Mouse (Mus musculus) heart, adult 18-20 months (tissue): ENCODE measurements around the gene Ssmem1. TPM values are rescaled to one million over a fixed set of nuclear protein-coding genes. Genes with fewer than 3 reads are reported as not detected.

Experiments used
- DNase-seq, 2 experiments: peaks; one replicate each; pipeline ENCODE4 v3.0.0; 2021 to 2022; ENCODE audit warnings: mixed read lengths in 1 of 2
- total RNA-seq, 2 experiments: library from RNA; stranded (reverse); gene quantifications; 2 replicates each; pipeline ENCODE4 v1.2.3; 2021

Ssmem1 gene
- total RNA-seq, 2 experiments from 2014 or later, result 0.41 TPM; not detected in 1

DNA sequence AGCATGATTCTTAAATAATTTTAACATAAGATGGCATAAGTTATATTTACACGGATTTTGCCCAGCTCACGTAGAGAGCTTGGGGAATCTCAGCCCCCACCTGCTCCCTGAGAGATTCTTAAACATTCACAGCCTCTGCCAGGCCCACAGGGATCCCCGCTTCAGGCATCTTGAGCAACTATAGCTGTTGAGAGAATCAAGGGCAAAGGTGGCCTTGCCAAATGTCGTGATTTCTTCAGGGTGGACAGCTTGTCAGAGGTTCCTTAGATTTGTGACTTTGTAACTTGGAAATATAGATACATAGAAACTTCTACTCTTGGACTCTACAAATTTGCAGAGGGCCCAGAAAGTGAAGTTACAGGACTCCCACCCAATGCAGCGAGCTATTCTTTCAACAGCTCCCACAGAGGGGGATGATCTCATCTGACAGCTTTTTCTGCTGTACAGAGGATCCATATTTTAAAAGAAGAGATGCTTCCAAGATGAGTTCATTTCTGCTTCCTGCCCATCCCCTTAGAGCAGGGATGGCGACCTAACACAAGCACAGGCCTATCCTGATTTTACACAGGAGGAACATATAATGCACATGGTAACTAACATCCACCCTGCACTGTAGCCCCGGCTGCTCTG, 43.8 kb downstream of the Ssmem1 start:
- DNase-seq, result no peak

DNA sequence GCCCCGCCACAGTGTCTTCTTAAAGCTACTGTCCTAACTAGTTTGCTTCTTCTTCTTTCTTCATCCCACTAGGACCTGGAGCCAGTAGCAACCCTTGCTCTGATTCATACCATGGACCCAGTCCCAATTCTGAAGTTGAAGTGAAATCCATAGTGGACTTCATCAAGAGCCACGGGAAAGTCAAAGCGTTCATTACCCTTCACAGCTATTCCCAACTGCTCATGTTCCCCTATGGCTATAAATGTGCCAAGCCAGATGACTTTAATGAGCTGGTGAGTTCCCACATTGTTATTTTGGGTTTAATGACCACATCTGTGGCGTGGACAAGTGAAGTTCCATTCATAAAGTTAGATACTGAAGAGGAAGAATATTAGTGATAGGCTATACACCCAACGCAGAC, 44.4 kb downstream of the Ssmem1 start:
- DNase-seq, result no peak

DNA sequence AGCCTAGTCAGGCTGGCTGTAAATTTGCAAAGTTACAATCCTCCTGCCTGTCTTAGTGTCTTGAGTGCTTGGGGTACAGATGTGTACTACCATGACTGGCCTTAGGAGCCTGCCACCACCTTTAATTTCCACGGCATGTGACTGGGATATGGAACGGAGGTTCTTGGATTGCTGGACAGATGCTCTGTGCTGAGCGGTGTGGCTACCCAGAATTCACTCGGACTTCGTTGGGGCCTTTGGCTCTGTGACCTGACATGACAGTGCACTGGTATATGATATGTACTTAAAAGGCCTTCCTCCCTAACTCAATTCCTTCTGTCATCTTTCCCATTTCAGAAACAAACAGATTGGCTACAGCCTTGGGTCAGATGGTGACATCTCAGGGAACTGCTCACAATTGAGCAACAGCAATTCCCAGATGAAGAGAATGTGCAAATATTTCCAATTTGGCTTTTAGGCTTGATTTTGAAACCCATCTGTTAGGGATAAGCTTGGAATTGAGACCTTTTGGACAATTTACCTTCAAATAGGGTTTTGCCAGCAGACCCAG, 45.0 kb downstream of the Ssmem1 start:
- peak; percentile 37 to 50 for DNase-seq

DNA sequence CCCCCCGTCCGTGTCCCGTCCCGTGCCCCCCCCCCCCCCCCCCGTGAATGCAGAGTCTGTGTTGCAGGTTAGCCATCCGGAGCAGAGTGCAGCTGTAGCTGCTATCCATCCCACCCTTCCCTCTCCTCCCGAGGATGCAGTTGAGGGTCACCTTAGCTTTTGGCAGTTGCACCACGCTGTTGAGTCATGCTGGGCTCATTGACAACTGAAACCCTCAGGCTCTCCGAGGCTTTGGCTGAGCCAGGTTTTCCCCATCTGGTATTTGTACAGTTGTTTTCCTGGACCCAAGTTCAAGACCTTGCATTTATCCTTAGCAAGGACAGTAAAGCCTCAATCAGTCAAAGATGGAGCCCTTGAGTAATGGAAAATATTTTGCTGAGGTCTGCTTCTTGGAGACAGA, 46.4 kb downstream of the Ssmem1 start:
- peak; percentile 76 to 77 for DNase-seq

DNA sequence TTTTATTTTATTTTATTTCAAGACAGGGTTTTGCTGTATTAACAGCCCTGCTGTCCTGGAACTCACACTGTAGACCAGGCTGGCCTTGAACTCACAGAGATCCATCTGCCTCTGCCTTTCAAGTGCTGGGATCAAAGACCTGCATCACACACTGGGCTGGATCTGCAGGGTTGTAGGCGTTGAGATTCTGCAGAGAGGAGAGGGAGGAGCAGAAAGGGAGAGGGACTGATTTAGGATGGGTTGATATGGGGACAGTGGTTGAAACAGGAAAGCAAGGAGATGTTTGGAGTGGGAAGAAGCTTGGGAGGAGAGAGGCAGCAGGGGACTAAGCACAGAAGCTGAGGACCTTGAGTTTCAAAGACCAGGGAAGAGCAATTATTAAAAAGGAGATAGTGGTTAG, 50.1 kb downstream of the Ssmem1 start:
- no peak for DNase-seq

DNA sequence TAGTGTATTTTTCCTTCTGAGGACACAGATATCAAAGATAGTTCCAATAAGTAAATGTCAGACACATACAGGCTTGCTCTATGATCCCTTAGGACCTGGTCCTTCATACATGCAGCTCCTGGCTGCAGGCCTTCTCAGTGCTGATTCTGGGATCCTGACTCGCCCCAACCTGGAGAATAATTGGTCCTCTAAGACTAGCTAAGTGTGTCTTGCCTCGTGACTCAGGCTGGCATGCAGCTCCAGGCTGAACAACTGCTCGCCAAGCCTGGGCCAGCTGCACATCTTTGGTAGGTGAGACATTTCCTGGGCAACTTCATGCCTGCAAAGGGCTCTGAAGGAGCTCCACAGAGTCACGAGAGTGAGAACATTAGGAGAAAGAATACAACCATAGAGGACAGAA, 52.5 kb downstream of the Ssmem1 start:
- DNase-seq, result no peak

DNA sequence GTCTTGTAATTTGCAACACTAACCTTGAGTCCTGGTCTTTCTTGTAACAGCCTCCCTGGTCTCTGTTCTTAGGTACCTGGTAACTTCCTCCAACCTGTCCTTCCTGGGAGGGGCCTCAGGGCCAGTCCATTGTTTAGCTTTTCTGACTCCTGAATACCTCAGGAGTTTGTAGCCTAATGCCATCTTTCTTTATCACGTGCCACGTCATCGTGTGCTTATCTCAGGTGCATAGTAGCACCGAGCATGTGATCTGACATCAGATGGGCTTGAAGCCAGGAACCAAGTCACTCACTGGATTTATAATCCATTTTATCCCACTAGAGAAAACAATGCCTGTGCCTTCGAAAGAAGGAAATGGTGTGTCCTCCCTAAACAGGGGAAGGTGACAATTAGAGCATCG, 53.9 kb downstream of the Ssmem1 start:
- no peak for DNase-seq

DNA sequence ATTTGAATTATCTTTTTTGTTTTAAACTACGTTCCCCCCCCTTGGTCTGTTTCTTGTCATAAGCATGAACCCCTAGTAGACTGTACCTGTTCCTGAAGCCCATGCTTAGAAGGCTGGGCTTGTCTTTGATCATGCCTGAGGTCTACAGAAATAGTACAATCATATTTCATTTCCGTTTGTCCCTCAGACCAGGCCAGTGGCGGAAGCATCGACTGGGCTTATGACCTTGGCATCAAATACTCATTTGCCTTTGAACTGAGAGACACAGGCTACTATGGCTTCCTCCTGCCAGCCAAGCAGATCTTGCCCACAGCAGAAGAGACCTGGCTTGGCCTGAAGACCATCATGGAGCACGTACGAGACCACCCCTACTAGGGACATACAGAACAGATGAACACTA, 54.4 kb downstream of the Ssmem1 start:
- DNase-seq, result no peak

DNA sequence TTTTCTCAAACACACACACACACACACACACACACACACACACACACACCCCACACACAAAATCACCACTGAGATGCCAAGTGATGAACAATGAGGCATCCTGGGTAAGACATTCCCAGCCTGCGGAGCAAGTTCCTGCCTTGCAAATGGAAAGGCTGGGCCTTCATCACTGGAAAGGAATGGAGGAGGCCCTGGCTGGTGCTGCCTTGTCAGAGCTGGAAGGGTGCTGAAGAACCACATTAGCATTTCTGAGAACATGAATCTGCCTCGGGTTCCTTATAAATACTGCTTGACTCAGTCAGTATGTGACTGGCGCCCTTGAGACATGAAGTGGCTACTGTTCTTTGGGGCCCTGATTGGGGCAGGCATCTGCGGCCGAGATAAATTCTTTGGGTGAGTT, 58.4 kb downstream of the Ssmem1 start, which contains the start of gene Cpa4:
Cpa4 (plus strand) TSS at position 301 of the 400 bp plus-strand sequence.
- DNase-seq, result no peak

DNA sequence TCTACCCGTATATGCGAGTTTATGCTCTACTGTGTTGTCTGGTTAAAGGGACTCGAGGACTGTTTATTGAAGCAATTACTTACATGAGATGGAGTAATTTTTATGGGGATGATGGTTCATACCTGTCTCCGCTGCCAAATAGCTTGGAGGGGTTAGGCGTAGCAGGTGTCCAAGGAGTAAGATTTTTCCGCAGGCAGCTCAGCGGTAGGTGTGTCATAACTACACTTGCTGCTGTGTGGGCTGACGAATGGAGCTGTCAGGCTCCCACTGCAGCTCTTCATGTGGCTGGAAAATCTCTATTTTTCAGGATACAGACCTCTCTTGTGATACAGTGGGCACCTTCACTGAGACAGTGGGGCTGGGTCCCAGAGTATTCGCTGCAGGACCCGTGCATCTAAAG, 59.7 kb downstream of the Ssmem1 start:
- no peak for DNase-seq

Other genes with a start within 250 kb of the Ssmem1 start
- 10 to 100 TPM; 56.8 to 63.6 TPM for gene Ube2h, start 205.3 kb upstream of the Ssmem1 start, total RNA-seq
- gene Zc3hc1, start 118.8 kb upstream of the Ssmem1 start, total RNA-seq, result 10 to 100 TPM; 14.8 to 19.3 TPM
- 10 to 100 TPM; 42.6 to 42.8 TPM for gene Klhdc10, start 108.0 kb upstream of the Ssmem1 start, total RNA-seq
- gene Tmem209, start 66 bp upstream of the Ssmem1 start, total RNA-seq, result 1 to 10 TPM; 8.5 to 8.6 TPM
- under 1 TPM in 1 of 2 experiments, not detected in 1; 0.25 TPM for gene Cpa2, start 31.7 kb downstream of the Ssmem1 start, total RNA-seq
- not detected for gene Cpa4, start 58.5 kb downstream of the Ssmem1 start, total RNA-seq
- gene Cpa5, start 101.2 kb downstream of the Ssmem1 start, total RNA-seq, result not detected
- gene Cpa1, start 129.4 kb downstream of the Ssmem1 start, total RNA-seq, result not detected
- 1 to 10 TPM; 1.3 to 1.5 TPM for gene Cep41, start 183.9 kb downstream of the Ssmem1 start, total RNA-seq
- 1 to 10 TPM; 5.4 to 6.8 TPM for gene Mest, start 213.7 kb downstream of the Ssmem1 start, total RNA-seq